Mouse (Mus musculus) left cerebral cortex, adult 8-10 months (tissue): Measurements from ENCODE around the gene Zfand2a. TPM values are rescaled to one million over a fixed set of nuclear protein-coding genes. Genes with fewer than 3 reads are reported as not detected.

ENCODE experiments used
- DNase-seq, 2 experiments: peaks; one replicate each; pipeline ENCODE4 v3.0.0; 2022; ENCODE audit warnings: low spot score in 2 of 2
- total RNA-seq, 4 experiments: library from RNA; stranded (reverse); gene quantifications; 2 replicates each; pipeline ENCODE4 v1.2.4; 2022

Gene Zfand2a
- total RNA-seq, 4 experiments from 2014 or later: 45.5 to 52.6 (median 50.4) TPM

DNA sequence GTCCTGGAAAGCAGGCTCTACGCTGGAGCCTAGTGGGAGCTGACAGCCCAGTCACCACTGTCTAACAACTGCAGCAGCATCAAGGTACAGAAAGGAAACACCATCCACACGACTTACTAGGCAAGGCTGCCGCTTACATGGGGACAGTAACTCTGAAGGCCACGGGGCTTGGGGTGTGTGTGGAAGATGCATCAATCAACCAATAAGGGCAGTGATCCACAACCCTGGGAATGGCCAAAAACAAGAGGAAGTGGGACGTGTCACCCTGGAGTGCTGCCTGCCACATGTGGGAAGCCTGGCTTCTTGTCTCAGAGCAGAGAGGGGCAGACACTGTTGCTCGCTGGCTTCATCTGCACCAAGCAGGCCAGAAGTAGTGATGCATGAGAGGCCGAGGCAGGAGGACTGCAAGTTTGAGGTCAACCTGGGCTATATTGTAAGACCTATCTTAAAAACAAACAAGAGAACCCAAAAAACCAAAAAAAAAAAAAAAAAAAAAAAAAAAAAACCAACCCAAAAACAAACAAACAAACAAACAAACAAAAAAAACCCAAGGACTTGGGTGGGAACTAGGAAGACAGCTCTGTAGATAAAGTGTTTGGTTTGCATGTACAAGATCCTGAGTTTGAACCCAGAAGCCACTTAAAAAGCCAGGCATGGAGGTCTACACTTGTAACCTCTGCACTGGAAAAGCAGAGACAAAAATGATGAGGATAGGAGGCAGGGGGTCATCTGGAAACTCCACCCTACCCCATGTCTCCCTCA, 51.4 kb downstream of the Zfand2a start:
- DNase-seq: no peak

DNA sequence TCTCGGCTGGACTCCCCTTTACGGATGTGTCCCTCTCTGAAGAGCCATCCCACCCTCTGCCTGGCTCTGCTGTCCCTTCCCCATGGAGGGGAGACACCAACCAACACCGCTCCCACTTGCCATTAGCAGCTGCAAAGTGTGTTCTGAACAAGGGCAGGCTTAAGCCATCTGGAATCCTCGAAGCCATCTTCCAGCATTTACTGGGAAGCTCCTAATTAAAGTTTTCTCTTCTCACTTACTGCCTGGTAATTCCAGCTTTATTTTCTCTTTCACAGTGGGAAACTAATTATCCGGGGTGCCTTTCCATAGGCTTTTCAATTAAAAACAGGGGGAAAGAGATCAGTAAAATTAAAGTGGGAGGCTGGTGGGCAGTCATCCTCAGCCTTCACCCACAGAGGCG, 52.0 kb downstream of the Zfand2a start:
- no peak for DNase-seq

DNA sequence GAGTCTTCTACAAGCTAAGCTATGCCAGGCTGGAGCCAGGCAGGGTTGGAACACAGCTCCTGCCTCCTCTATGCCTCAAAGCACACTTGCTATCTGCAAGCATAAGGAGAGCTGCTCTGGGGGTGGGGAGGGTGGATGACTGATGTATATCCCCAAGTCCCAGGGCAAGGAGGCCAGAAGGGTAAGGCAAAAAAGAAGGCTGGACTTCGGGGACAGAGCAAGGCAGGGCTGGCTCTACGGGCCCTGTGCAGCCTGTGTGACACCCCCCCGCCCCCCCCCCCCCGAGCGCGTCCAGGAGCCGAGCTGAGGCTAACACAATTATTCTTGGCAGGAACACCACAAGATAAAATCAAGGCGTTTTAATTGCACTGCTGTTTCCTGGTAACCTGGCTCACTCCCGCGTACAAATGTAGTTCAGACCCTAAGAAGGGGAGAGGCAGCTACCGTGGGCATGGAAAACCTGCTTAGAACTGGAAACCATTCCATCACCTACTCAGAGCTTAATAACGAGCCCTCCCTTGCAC, 54.5 kb downstream of the Zfand2a start:
- DNase-seq: no peak

DNA sequence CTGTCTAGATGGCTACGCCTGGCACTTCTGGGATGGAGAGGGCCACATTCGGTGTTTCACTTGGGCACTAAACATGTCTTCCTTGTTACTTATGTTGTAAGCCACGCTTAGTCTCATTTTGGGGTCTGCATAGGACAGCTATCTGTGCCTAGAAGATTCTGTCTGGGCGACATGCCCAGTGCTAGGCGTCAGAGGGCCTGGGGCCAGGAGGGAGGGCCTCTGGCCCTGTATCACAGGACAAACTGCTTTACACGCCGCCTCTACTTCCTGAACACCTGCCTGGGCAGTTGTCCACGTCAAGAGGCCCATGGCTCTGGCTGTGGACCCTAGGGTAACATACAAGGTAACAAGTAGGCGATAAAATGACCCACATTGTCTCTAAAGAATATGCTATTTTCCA, 56.4 kb downstream of the Zfand2a start:
- DNase-seq: no peak

DNA sequence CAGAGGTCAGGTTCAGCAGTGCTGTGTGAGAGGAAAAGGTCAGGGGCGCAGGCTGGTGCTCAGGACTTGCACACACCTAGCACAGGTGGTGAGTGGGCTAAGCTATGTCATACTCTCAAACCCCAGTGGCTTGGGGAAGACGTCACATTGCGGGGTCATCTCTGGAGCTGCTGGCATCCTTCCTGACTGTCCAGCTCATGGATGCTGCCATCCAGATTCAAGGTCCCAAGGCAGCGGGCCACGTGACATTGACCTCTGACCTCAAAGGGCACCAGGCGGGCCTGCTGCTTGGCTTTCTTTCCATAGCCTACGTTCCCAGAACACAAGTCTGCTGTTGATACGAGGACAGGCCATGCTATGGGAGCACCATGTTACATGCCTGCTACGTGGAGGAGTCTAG, 57.3 kb downstream of the Zfand2a start:
- no peak for DNase-seq

DNA sequence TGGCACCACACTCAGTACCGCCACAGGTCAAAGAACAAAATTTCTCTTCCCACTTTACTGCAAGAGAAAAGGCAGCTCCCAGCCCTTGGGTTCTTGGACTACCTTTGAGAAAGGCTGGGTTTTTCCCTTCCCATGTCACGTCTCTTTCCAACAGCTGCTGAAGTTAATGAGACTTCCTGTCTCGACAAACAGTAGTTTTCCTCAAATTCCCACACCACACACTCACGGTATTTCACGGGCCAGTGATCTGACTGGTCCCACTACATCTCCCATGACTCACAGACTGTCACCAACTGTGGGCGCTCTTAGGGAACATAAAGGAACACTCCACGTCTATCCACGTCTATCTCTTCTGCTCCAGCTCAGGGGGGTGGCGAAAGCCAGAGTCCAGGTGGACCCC, 59.2 kb downstream of the Zfand2a start:
- no peak for DNase-seq

DNA sequence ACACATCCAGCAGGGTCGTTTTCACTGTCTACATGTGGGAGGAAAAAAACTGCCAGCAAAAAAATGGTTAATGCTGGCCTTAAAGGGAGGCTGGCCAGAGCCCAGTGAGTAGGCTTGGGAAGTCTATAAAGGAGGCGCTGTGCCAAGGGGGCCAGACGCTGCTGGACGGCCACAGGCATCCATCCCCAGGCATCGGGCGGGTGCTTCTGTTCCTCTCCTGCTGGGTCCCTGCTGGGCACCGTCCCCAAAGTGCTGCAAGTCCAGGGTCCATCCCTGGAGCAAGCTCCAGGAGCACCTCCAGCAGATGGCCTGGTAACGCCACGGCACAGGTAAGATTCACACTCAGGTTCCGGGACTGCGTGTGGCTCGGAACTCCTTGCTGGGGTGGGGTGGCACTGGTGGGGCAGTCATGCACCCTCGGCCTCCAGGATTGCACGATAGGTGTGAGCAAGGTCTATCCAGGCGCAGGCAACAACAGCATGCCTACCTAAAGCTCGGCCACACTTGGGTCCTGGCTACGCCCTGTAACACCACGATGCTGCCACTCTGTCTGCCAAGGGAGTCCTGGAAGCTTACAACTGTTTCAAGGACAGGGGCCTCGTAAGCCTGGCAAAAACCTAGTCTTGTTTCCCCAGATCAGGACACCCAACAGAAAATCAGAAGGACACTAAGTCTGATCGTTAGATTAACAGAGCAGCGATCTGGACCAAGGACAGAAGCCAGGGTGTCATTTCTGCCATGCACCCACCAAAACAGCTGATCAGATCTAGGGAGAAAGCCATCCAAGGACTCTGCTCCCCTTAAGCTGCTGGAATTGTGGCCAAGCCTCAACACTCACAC, 61.1 kb downstream of the Zfand2a start, which contains the start of gene Gper1:
Gene Gper1 (plus strand): TSS at position 126 of the 840 bp plus-strand sequence.
- DNase-seq: no peak

Other genes with a start within 250 kb of the Zfand2a start
- 10 to 100 TPM; 56.1 to 59.8 (median 57.6) TPM for gene Get4, start 232.2 kb downstream of the Zfand2a start, total RNA-seq
- 100 to 1,000 TPM; 207 to 227 (median 217) TPM for gene Adap1, start 158.9 kb downstream of the Zfand2a start, total RNA-seq
- 10 to 100 TPM; 59.2 to 62.6 (median 61.3) TPM for gene Cox19, start 133.1 kb downstream of the Zfand2a start, total RNA-seq
- not detected for gene Cyp2w1, start 131.9 kb downstream of the Zfand2a start, total RNA-seq
- gene Gpr146, start 106.9 kb downstream of the Zfand2a start, total RNA-seq: 10 to 100 TPM; 15.9 to 17.1 (median 16.4) TPM
- gene C130050O18Rik, start 79.3 kb downstream of the Zfand2a start, total RNA-seq: 1 to 10 TPM in 1 of 4 experiments, under 1 TPM in 3; 0.32 to 1.5 (median 0.70) TPM
- gene Gper1, start 61.4 kb downstream of the Zfand2a start, total RNA-seq: 1 to 10 TPM; 2.5 to 3.7 (median 3.3) TPM
- gene 3110082I17Rik, start 24.0 kb downstream of the Zfand2a start, total RNA-seq: 10 to 100 TPM; 12.6 to 16.6 (median 15.2) TPM
- gene Uncx, start 58.9 kb upstream of the Zfand2a start, total RNA-seq: under 1 TPM in 3 of 4 experiments, not detected in 1; 0.14 to 0.74 (median 0.14) TPM